Mouse (Mus musculus): ENCODE data around the gene Col17a1. TPM values are rescaled to one million over a fixed set of nuclear protein-coding genes. Genes with fewer than 3 reads are reported as not detected.

Gene Col17a1
- total RNA-seq, 2 experiments from 2014 or later: 0.32 to 0.51 TPM

- no peak for DNase-seq (ENCODE audit: extremely low spot score in 1 of 2, low spot score in 2 of 2)
- intact Hi-C loops (cut with DNase I): no loop called here
Measured at GRCm38 (mm10) chr19:47689592-47689991, 2.3 kb downstream of the Col17a1 start.

DNA sequence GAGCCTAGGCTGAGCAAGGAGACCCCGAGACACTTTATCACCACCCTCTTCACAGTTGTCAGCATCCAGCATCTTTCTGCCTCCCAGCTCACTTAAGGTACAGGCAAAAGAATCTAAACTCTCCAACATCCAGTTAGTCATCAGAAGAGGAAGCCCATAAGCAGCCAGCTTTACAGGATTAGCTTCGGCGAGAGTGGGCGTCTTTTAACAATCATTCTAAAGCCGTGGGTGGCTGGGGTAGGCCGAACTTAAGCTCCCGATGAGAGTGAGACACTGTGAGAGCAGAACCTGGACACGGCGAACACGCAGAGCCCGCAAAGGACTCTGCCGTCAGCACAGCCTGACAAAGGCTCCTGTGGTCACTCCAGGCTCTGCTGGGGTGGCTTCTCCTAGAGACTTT lies 13.2 kb downstream of the Col17a1 start:
- DNase-seq (ENCODE audit: extremely low spot score in 1 of 2, low spot score in 2 of 2): peak in 1 of 2 experiments; percentile 15
- intact Hi-C loops (cut with DNase I): no loop called here

DNA sequence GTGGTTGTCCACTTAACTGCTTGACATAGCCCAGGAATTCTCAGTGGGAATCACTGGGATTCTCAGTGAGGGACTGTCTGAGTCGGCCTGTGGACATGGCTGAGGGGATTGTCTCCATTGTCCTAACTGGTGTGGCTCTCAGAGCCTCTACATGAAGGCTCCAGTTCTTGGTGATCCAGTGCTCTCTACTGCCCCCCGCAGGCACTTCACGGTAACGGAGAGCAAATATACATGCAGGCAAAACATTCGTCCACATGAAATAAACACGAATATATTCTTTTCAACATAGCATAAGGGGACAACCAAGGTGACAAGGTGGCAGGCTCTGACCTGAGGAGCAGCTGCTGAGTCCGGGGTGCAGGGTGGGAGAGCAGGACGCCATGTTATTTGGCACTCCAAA lies 17.5 kb downstream of the Col17a1 start:
- intact Hi-C loops (cut with DNase I): no loop called here
- DNase-seq (ENCODE audit: extremely low spot score in 1 of 2, low spot score in 2 of 2): peak in 1 of 2 experiments; percentile 46

GRCm38 (mm10) chr19:47668399-47668798 lies 23.5 kb downstream of the Col17a1 start:
- intact Hi-C loops (cut with DNase I): no loop called here

DNA sequence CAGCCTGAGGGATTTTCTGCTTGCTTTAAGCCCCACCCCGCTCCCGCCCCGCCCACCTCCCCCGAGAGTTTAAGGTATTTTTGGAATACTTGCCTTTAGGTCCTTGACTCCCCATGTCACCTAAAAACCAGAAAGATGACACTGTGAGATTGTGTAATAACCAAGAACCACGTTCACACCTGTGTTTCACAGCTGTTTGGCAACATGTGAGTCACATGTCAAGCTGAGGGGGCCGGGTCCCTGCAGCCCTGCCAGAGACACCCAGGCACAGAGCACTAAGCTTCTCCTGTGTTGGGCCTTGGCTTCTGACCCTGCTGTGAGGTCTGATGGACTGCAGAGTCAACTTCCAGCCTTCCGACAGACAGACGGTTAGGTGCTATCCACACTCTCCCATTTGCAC lies 24.3 kb downstream of the Col17a1 start:
- intact Hi-C loops (cut with DNase I): no loop called here
- no peak for DNase-seq (ENCODE audit: extremely low spot score in 1 of 2, low spot score in 2 of 2)

More at GRCm38 (mm10) chr19:47668399-47668798, 23.5 kb downstream of the Col17a1 start:
- no peak for DNase-seq (ENCODE audit: extremely low spot score in 1 of 2, low spot score in 2 of 2)

DNA sequence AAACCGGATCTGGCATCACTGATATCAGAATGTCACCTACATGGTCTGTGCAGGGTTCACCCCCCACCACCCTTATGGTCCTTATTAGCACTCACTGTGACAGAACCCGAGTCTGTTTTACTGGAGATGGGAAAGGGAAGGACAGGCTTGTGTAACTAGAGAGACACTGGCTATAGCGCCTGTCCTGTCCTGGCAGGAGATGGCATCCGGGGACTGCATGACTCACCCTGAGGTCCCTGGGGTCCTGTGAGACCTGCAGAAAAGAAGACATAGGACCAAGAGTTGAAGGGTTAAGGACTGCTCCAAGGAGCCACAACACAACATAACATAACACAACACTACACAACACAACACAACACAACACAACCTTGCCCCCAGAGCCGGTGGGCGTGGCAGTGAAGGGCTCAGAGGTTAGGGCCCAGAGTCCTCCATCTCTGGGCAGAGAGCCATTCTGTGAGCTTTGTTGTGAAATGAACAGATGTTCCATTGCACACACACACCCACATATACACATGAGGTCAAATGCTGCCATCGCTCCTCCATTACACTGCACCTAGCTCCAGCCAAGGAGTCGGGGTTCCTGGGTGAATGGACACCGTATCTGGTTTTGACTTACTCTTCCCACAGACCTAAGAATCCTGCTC lies 32.0 kb downstream of the Col17a1 start:
- peak in 1 of 2 experiments; percentile 11 for DNase-seq (ENCODE audit: extremely low spot score in 1 of 2, low spot score in 2 of 2)
- intact Hi-C loops (cut with DNase I): loop anchor here (2.0 kb wide), 1 partner anchor 161 kb away; no protein-coding TSS in a partner anchor

GRCm38 (mm10) chr19:47658914-47659535 lies 32.9 kb downstream of the Col17a1 start:
- intact Hi-C loops (cut with DNase I): loop anchor here (2.0 kb wide), 1 partner anchor 162 kb away; no protein-coding TSS in a partner anchor
- peak; percentile 63 to 68 for DNase-seq (ENCODE audit: extremely low spot score in 1 of 2, low spot score in 2 of 2)

GRCm38 (mm10) chr19:47654896-47655295 lies 37.0 kb downstream of the Col17a1 start:
- peak in 1 of 2 experiments; percentile 60 for DNase-seq (ENCODE audit: extremely low spot score in 1 of 2, low spot score in 2 of 2)
- intact Hi-C loops (cut with DNase I): no loop called here

GRCm38 (mm10) chr19:47653173-47653572 lies 38.7 kb downstream of the Col17a1 start:
- no peak for DNase-seq (ENCODE audit: extremely low spot score in 1 of 2, low spot score in 2 of 2)
- intact Hi-C loops (cut with DNase I): no loop called here

GRCm38 (mm10) chr19:47652255-47652654 lies 39.6 kb downstream of the Col17a1 start:
- intact Hi-C loops (cut with DNase I): no loop called here
- no peak for DNase-seq (ENCODE audit: extremely low spot score in 1 of 2, low spot score in 2 of 2)

GRCm38 (mm10) chr19:47651160-47651480 lies 40.8 kb downstream of the Col17a1 start:
- intact Hi-C loops (cut with DNase I): no loop called here
- no peak for DNase-seq (ENCODE audit: extremely low spot score in 1 of 2, low spot score in 2 of 2)

- intact Hi-C loops (cut with DNase I): no loop called here
- no peak for DNase-seq (ENCODE audit: extremely low spot score in 1 of 2, low spot score in 2 of 2)
Measured at GRCm38 (mm10) chr19:47650366-47651159, 41.3 kb downstream of the Col17a1 start.

DNA sequence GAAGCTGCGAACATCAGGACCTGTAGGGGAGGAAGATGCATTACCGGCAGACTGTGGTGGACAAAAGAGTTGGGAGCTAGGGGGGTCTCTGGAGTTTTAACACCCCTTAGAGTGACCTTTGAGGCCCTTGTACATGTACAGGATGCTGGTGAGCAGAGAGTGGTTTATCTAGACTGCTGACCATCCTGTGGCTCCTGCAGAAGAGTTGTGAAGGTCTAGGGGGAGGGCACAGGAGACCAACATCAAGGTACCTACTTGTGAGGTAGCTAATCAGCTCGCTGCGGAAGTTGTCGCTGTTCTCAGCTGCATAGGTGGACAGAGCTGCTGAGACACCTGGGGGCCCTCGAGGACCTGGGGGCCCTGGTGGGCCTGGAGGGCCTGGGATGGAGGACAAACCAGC lies 42.8 kb downstream of the Col17a1 start:
- intact Hi-C loops (cut with DNase I): no loop called here
- no peak for DNase-seq (ENCODE audit: extremely low spot score in 1 of 2, low spot score in 2 of 2)

- intact Hi-C loops (cut with DNase I): no loop called here
- no peak for DNase-seq (ENCODE audit: extremely low spot score in 1 of 2, low spot score in 2 of 2)
Measured at GRCm38 (mm10) chr19:47646508-47647120, 45.3 kb downstream of the Col17a1 start.

DNA sequence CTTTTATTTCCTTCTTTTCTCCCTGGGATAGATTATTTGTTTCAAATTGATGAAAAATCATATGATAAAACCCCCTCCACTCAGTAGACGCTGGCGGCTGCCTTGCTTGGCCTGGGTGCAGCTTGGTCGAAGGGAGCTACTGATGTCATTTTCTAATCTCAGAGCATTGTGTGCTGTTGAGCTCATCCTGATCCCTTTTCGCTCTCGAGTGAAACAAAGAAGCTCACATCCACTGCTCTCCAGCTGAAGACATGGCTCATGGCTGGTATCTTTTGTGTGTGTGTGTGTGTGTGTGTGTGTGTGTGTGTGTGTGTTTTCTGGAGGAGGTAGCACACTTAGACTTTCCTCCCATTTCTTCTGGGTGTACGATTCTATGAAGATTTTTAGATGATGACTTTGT lies 46.3 kb downstream of the Col17a1 start:
- intact Hi-C loops (cut with DNase I): no loop called here
- no peak for DNase-seq (ENCODE audit: extremely low spot score in 1 of 2, low spot score in 2 of 2)

DNA sequence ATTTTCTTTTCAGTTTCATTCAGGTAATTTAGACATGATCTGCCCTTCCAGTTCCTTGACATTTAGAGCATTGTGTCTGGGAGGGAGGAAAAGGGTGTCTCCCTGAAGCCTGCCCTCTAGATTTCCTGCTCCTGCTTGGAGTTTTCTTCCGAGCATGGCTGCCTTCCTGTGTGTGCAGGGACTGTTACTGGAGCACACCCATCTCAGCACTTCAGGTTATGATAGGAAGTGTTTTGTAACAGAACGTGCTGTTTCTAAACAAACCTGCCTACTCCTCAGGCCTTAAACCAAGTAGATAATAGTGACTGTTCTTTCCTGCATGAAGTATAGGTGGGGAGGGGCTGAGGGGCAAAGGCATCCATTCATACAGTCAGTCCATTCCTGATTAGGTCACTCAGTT lies 48.0 kb downstream of the Col17a1 start:
- DNase-seq (ENCODE audit: extremely low spot score in 1 of 2, low spot score in 2 of 2): no peak
- intact Hi-C loops (cut with DNase I): no loop called here

DNA sequence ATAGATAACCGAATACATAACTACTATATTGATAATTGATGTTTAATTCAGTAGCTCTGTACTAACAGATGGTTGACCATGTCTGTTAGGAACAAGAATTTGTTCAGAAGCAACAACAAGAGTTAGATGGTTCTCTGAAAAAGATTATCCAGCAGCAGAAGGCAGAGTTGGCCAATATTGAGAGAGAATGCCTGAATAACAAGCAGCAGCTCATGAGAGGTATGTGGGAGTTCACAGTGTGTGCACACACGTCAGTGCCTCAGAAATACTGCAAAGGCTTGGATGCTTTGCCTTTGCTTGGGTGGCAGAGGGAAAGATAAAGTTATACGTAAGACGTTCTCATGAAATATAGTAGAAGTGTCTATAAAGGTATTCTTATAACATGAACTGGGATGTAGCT lies 56.5 kb downstream of the Col17a1 start:
- no peak for DNase-seq (ENCODE audit: extremely low spot score in 1 of 2, low spot score in 2 of 2)
- intact Hi-C loops (cut with DNase I): no loop called here

- intact Hi-C loops (cut with DNase I): no loop called here
- DNase-seq (ENCODE audit: extremely low spot score in 1 of 2, low spot score in 2 of 2): no peak
Measured at GRCm38 (mm10) chr19:47631799-47632198, 60.1 kb downstream of the Col17a1 start.

DNA sequence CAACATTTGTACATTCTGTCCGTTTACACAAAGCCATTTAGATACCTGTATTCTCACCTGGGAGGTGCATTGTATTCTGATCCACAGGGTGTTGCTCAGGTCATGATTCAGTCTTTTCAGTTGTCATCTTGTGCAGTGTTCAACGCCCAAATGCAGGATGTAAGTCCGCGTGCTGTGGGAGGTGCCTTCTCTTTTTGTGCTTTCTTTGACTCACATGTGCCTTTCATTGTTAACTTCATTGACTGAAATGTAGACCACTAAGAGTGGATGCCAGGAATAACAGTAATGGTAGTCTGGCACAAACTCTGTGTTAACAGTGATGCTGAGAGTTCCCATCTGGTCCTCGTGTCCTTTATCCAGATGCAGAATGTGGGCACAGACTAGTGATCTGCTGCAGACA lies 61.5 kb downstream of the Col17a1 start:
- DNase-seq (ENCODE audit: extremely low spot score in 1 of 2, low spot score in 2 of 2): no peak
- intact Hi-C loops (cut with DNase I): no loop called here
